Mouse (Mus musculus) megakaryocyte progenitor cell, adult 5-6 weeks (primary cell): ENCODE results near the gene Gcnt2. TPM values are rescaled to one million over a fixed set of nuclear protein-coding genes. Genes with fewer than 3 reads are reported as not detected.
A peak's percentile ranks its signal among the peaks of the same experiment; 100 is the strongest.

ENCODE experiments used
- ATAC-seq: replicated peaks from 2 replicates; pipeline ENCODE4 v1.8.0; 2016; ENCODE audit warnings: mild to moderate bottlenecking, moderate TSS enrichment, inconsistent platforms; ENCODE audit not compliant: poor library complexity
- total RNA-seq, 2 experiments: library from RNA; stranded (forward) in 1 of 2; stranded (reverse) in 1 of 2; fragments of 157-497, 149-512 nt in 1 of 2; fragments of 200-1000 nt in 1 of 2; gene quantifications; 2 replicates each; pipeline versions ENCODE4 v1.2.3 to v1.2.4; 2015 to 2017

The Gcnt2 gene
- total RNA-seq, 2 experiments from 2014 or later, result 7.0 to 28.2 TPM

DNA sequence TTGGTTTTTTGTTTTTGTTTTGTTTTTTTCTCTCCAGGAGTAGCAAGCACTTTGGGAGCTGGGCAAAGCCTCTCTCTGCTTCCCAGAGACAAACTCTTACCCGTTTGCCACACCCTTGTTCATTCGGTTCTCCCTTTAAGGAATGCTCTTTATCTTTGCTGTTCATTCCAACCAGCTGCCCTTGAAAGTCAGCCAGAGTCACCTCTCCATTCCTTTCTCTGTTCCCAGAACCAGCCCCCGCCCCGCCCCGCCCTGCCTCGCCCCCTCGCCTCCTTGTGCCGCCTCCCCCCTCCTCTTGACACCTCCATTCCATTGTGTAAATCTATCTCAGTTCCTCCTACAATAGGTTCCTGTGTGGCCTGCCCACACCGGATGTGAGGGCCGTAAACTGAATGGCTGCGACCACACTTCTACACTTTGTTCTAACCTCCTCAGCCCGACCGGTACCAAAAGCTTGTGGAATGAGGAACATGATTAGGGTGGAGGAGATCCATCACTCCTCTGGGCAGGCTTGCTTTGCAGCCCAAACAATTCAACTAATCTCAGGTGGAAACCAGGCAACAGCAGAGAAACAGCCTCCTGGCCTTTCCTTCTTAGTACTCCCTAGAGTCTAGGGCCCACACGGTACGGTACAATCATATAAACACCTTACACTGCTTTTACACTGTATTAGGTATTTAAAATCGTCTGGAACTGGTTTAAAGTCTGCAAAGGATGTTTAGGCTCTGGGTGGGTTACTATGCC is 9.5 kb downstream of the Gcnt2 start:
- ATAC-seq, result peak; percentile 97

DNA sequence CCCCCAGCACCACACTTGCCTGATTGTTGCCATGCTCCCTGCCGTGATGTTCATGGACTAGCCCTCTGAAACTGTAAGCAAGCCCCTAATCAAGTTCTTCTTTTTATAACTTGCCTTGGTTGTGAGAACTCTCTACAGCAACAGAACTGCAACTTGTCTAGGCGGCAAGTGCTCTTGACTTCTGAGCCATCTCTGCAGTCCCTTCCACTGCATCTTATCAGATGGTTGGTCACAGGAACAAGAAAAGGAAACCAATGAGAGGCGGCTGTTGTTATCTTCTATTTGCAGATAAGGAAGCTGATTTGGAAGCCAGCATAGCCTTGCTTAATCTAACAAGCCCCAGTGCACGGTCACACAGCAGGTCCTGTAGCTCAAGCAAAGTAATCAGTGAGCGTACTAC is 14.5 kb downstream of the Gcnt2 start:
- peak; percentile 56 for ATAC-seq

DNA sequence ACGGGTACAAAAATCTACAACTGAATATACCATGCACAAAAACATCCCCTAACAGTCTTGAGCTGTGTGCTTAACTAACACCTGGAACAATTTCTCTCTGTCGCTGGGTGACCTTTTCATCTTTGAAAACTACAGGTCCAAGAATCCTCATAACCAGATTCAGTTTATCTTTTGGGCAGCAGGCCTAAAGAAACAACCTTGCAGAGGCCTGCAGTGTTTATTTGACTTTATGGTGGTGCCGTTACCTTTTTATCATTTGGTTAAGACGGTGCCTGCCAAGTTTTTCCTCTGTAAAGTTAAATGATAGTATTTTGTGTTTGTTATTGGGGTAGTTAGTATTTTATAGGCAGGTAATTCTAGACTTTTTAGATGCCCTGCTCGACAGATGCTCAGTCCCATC is 15.9 kb downstream of the Gcnt2 start:
- no peak for ATAC-seq

DNA sequence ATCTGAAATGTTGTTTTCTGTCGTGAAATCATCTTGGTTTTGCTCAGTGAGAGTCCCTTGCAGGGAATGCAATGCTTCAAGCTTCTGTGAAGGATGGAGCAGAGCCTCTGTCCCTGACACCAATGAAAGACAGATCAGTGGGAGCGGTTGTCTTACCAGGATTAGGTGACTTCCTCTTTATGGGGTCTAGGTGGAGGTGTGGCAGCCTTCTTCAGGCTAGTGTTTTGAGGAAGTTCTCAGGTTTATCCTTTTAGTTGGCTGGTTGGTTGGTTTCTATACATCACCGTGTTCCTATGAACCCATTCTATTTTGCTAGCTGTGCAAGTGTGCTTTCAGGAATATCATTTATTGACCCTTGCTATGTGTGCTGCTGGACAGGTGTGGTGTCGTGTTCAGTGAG is 18.0 kb downstream of the Gcnt2 start:
- ATAC-seq, result peak; percentile 53

DNA sequence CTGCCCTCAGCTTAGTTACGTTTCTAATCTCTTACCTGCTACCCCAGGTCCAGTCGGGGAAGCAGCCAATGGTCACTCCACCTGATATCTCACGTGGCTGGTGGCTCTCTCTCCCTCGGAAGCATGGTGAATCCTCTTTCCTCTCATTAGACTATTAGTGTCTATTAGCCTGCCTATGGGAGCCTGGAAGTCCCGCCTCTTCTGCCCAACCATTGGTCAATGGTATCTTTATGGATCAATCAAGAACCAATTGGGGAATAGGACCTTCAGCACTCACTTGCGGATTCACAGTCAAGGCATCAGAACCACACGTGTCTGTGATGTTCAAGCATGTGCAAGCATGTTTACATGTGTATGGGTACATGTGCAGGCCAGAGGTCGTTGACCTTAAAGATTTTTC is 21.0 kb downstream of the Gcnt2 start:
- ATAC-seq, result no peak

DNA sequence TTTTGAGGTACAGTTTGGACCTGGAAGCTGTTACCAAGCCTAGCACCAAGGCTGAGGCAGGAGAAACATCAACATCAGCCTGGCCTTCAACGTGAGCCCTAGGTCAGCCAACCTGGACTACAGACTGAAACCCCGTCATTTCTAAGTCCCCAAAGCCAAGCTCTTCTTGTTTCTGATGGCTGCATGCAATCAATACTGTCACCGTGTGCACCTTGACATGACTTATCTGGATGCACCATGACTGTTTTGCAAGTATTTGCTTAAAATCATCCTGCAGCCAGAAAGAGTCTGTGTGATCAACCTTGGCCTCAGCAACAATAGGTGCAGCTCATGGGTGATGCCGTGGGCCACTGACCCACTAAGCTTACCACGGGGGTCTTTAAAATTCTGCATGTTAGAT is 23.1 kb downstream of the Gcnt2 start:
- no peak for ATAC-seq

DNA sequence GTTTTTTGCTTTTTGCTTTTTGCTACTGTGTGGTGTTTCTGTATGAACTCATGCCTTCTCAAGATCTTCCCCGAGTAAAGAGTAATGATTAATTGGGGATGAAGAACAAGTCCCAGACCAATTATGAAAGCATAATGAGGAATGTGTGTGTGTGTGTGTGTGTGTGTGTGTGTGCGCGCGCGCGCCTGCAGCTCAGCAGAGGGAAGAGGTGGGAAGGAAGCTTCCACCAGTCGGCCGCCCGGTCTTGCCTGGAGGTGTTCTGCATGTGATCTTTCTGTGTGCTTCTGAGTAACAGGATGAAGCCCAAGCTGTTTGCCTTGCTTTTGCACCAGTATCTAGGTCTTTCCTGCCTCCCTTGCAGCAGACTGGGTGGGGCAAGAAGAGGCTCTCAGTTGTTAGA is 24.3 kb downstream of the Gcnt2 start:
- no peak for ATAC-seq

DNA sequence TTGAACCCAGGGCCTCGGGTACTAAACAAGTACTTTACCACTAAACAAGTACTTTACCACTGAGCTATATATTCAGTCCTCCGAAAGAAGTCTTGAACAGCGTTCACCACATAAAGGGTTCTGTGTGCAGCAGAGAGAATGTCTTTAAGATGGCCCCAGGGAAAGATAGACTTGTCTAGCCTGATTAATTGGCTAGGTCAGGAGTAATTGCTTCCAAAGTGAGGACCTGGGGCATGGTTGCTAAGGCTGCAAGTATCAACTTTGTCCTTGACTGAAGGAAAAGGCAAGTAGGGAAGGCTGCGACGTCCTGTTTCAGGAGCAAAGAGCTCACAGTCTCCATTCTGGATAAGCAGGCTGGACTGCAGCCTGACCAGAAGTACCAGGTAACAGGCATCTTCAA is 25.3 kb downstream of the Gcnt2 start:
- no peak for ATAC-seq

DNA sequence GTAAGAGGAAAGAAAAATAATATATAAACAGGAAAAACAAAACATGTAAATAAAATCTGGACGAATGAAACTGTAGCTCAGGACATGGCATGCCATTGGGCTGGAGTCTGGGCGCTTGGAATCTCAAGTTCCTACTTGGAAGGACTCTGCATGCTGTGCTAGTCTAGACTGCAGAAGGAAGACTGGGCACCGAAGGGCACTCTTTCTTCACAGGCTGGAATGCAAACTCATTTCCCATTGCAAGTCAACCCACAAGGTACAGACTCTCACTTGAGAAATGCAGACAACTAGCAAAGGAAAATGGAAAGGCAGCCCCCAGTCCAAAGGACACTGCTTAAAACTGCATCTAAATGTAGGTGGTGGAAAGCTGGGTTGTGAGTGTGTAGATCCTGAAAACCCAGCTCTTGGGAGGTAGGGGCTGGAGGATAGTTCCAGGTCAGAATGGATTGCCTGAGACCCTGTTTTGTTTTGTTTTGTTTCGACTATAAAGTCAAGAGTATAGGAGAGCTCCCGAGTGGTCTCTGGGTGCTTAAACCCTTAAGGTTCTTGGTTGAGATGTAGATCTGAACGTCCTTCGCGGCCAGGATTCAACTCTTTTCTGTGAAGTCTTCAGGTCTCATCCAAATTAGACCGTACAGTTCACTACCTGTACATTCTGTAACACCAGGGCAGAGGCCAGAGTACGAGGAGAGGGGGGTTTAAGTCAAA is 26.5 kb downstream of the Gcnt2 start:
- peak; percentile 65 for ATAC-seq

DNA sequence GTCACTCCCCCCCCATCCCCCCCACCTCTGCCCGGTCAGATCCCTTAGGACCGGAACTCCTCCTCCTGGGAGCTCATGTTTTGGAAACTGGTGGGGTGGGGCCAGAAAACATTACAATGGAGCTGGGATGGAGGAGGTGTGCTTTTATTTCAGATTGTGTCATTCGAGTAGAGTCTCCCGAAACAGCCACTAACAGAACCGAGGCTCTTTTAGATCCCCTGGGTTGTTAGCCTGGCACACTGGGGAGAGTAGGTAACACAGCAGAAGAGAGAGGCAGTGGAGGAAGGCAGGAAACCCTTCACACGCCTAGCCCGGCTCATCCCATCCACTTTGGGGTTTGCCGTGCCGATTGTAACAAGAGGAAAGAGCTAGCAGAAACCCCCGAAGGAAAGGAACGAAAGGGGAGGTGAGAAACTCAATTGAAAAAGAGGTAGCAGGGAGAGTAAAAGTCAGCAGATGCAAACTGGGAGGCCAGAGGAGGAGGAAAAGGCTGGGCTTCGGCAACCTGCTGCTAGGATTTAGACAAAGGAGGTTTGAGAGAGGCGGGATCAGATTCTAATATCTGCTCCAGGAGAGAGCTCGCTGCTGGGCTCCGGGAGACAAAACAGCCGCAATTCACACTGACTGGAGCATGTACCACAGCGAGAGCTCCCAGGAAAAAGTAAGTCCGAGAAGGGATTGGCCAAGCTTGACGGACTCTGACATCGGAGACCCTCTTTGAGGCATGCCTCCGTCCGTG is 27.3 kb downstream of the Gcnt2 start:
- 0 out of 2 replicates have a peak, but pooled peaks have one; percentile 10 for ATAC-seq

DNA sequence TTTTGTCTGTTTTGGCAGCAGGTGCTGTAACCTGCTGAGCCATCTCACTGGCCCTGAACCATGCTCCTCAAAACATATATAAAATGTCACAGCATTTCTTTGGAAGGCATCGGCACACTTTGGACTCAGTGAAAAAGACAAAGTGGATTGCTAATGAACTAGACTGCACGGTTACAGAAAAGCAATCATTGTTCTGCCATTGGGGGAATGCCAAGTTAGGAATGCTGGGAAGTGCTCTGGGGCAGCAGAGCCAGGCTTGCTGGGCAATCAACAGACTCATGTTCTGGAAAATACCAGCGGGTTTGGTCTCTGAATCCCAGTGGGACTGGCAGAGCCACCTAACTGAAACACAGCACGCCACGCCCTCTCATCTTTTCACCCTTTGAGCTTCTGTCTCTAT is 31.0 kb downstream of the Gcnt2 start:
- no peak for ATAC-seq

DNA sequence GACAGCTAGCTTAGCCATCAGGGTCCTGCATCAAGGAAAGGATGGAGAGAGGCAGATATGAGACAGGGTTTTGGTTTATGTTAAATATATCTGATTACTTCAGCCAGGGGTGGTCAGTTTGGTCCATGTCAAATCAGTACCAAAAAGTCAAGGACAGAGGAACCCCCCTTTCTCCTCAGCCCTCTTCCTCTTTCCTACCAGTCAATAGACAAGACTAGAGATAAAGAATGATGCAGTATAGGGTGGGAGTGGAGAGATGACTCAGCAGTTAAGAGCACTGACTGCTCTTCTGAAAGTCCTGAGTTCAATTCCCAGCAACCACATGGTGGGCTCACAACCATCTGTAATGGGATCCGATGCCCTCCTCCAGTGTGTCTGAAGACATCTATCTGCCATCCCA is 31.8 kb downstream of the Gcnt2 start:
- peak; percentile 52; the same call in 1 of the 2 replicates for ATAC-seq

DNA sequence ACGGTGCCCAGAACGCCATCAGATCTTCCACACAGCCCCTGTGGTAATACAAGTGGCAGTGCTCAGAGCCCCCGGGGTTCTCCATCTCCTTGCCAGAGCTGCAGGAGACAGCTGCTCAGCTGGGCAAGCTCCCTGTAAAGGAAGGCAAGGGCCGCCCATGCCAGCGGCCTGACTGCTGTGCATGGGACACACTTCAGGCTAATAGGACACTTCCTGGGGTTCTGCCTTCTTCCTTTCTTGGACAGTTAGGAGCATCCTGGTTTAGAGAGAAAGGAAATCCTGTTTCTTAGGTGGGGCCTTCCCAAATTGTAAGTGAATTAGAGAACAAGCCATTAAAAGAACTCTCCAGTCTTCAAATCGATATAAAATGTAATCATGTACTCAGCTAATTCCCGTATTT is 32.5 kb downstream of the Gcnt2 start:
- ATAC-seq, result no peak

DNA sequence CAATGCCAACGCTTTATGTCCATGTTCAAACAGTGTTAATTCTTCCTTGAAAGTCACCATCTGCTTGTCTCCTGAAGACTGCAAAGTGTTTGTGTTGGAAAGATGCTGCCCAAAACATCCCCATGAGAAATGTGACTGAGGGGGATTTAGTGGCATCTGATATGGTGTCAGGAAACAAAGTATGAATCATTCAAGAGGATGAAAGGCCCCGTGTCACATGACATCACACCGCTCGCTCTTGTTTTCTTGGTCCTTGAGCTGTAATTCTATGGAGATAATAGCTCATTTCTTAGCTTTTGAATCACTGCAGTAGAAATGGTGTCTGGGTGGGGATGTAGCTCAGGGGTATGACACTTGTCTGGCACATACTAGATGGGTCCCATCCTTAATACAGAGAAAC is 33.0 kb downstream of the Gcnt2 start:
- ATAC-seq, result no peak

DNA sequence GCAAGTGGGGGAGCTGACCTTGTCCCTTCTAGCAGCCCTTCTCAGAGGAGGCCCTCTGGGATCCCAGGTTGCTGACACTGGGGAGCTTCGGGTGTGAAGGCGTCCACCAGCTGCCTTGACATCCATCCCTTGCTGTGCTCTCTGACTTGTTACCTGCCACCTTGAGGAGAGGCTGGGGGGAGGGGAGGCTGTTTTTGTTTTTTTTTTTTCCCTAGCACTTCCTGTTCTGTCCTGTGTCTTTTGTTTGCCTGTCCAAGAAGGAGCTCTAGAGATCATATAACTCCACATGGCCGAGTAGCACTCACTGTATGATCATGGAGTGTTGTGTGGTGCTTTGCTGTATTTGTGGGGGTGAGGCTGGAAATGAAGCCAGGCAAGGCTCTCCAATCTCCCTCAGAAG is 34.0 kb downstream of the Gcnt2 start:
- no peak for ATAC-seq

DNA sequence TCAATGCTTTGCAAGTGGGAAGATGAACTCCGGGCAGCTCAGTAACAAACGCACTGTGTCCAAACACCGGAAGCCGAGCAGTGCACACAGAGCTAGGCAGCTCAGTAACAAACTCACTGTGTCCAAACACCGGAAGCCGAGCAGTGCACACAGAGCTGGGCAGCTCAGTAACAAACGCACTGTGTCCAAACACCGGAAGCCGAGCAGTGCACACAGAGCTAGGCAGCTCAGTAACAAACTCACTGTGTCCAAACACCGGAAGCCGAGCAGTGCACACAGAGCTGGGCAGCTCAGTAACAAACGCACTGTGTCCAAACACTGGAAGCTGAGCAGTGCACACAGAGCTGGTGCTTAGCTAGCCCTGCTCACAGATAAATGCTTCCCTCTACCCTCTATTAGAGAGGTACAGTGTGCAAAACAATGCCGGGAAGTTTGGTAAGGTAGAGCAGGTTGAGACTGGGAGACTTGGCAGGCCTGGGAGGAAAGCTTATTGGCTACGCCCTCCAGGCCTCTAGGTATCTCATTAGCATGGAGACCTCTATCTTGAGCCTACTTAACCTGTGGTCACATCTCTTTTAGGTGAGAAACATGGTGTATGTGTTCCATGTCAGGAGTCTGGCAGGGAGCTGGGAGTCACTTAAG is 38.6 kb downstream of the Gcnt2 start:
- peak; percentile 77 for ATAC-seq

DNA sequence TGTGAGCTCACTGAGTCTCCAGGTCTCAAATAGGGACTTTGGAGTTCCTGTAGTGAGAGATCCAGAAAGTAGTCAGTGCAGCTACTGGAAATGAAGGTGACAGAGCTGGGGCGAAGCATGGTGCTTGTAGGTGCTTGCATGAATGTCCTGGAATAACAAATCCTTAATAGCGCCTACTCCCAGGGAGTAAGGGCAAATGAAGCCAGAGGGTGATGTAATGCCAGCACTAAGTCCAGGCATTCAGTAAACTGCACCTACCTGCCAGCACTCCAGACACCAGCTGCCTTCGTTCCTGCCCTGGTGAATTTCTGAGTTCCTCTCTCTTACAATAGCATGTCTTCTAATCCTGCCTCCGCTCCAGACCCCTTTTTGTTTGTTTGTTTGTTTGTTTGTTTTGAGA is 39.1 kb downstream of the Gcnt2 start:
- ATAC-seq, result no peak

DNA sequence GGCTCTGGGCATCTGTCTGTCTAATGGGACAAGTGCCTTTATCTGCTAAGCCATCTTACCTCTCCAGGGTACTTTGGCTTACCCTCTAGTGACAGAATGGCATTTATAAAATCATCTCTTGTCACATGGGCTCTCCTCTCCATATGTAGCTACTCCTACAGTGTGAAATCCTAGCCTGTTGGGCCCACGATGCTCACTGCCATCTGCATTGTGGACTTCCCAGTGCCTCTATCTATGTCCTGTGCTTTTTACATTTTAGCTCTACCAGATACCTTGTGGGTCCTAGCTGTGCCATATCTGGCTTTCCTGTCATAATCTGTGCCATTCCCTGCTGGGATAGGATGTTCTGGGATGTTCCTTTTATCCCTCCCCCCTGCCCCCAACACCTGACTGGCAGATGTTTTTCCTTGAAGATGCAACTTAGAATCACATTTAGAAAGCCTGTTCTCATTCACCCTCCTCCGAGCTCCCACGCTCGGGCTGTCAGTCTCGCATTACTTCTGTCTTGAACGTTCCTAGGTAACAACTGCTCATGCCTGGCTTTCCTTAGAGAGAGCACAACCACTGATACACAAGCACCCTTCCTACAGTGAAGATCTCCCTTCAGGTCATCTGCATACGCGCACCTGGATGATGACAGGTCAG is 39.9 kb downstream of the Gcnt2 start:
- no peak for ATAC-seq

DNA sequence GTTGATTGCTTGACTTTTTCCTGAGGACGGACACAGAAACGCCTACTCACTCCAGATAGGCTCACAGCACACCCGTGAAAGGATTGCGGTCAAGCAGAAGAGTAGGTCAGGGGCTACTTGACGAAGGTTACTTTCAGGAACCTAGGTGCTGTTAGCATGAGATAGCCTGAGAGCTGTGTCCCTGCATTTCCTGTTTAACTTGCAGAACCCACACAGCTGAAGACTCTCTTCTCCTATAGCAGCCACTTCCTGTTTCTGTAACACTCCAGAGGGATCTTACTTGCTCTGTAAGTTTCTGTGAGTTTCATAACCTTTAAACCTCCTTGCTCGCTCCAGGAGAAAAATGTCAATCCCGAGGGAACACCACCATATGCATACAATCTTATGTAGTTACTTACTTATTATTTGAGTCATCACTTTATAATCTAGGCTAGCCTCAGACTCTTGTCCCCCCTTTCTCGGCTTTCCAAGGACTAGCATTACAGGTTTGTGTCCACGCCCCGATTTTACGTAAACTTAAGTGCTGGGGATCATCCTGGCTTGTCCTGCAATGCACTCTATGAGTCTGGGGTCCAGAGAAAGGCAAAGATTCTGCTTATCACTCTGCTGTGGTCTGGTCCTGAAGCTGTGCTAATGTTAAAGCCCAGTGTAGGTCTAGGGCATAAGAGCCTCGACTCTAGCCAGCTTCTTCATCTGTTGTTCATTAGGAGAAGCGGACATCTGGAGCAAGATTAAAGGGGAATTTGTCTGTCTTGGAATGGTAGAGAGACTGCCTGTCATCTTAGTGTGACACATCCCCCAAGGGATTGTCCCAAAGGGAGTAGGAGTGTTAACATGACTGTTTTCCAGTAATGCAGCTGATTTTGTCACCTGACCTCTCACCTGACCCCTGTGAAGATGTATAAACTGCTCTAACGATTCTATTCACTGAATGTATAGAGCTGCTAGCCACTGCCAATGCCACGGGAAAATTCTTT is 40.7 kb downstream of the Gcnt2 start:
- ATAC-seq, result peak; percentile 77

DNA sequence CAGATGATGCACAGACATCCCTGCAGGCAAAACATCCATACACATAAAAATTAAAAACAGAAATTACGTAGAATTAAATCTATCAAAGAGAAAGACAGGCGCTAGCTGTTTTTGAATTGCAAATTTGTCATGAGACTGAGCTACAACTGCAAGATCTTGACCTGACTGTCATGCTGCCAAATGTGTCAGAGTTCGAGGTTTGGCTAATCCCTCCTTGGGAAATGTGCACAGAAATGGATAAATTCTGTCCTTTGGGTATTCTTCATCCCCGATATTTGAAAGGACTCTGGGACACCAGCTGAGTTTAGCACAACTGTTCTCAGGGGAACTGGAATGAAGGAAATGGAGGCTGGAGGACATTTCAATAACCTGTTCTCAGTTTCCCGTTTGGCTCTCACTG is 41.7 kb downstream of the Gcnt2 start:
- no peak for ATAC-seq
